Mouse (Mus musculus) urinary bladder, postnatal 4 days (tissue): ENCODE measurements around the gene Dnajb5.

ENCODE experiments used
- DNase-seq, 2 experiments: peaks; one replicate each; pipeline ENCODE4 v3.0.0; 2021 to 2022; ENCODE audit warnings: low spot score in 2 of 2

The Dnajb5 gene

DNA sequence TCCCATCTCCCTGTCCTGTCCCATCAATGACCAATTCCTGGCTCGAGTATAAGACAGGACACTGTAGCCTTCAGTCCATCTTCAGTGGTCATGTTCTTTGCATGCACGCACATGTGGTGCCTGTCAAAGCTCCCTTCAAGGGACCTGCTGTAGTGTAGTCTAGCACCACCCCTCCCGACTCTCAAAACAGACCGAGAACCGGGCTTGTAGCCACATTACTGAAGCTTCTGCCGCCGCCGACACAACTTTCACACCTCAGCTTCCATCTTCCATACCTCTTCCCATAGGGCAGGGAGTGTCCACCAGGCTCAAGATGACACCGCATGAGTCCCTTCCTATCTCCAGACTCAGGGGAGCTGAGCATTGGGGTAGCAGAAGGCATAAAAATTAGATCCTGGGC lies 5.4 kb upstream of the Dnajb5 start:
- no peak for DNase-seq

DNA sequence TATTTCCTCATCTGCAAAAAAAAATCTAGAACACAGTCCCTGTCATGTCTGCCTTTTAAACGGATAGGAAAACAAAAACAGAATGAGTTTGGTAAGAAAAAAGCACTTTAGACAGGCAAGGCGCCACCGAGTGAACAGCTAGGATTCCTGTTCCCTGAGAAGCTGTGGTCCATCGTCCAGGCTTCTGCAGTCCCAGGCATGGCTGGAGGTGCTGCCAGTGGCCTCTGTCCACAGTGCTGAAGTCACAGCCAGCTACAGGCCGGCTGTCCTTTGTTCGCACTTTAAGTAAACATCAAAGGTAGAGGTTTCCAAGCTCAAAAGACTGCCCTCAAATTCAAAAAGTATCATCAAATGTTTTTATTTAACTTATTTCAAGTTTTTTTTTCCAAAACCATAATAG lies 4.6 kb upstream of the Dnajb5 start:
- no peak for DNase-seq

DNA sequence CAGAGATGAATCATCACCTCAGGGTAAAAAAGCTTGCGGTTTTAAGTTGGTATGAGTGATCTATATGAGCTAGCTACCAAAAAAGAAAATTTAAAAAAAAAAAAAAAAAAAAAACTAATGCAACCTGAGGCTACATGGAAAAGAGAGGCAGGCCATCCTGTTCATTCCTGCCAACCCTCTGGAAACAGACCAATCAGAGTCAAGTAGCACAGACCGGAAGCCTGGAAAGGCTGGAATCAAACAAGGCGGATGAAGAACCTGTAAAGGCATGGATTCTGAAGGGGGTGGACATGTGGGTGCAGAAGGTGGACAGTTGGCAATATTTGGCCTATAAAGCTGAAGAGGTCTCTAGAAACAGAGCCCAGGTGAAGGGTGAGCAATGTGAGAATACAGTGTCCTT lies 4.2 kb upstream of the Dnajb5 start:
- no peak for DNase-seq

DNA sequence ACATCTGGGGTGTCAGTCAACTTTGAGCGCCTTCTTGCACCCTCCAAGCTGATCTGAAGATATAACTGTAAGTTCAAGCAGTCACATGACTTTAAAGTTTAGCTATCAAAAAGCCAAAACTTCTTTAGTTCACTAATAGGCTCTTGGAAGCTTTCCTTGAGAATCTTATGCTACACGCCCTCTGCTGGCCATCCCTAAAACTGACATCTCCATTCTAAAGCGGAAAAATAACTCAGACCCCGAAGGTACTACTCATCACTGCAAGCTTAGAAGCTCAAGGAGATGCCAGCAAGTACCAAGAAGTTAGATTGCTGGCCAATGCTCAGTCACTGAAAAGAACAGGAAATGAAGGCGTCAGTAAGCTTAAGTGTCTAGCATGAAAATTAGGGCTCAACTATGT lies 3.7 kb upstream of the Dnajb5 start:
- no peak for DNase-seq

DNA sequence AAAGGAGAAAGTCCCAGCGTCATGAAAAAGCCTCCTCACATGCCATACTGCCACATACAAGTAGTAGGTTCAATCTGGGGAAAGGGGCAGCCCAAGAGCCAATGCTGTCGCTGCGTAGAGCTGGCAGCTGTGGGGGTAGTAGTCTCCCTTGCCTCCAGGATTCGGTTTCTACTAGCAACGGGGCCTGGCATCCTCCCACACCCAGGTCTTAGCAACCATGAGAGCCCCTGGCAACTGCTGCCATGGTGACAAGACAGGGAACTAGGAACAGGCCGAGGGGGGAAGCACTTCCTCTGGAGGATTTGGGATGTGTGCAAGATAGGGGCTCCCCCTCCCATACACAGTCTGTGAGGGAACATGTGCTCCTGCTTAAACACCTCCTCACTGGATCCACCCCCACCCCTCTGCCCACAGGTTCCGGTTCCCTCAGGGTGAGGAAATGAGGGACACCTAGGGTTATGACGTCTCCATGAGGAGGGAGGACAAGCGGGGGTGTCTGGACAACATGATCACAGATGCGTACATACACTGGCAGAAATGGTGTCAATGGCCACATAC lies 2.8 kb upstream of the Dnajb5 start:
- no peak for DNase-seq

DNA sequence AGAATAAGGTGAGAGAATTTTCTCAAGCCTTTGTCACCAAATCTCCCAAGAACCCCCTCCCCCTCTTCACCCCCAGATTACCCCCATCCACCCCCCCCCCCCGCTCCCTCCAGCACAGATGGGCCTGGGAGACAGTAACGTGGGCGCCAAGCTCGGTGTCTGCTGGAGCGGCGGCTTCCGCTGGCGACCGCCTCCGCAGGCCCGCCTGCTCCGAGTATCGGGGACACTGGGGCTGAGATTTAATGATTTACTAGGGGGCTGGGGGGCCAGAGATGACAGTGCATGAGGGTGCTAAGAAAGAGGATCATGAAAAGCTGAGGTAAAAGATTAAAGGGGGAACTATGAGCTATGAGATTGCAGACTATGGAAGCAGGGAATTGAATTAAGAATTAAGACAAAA lies 1.1 kb upstream of the Dnajb5 start:
- DNase-seq = no peak

DNA sequence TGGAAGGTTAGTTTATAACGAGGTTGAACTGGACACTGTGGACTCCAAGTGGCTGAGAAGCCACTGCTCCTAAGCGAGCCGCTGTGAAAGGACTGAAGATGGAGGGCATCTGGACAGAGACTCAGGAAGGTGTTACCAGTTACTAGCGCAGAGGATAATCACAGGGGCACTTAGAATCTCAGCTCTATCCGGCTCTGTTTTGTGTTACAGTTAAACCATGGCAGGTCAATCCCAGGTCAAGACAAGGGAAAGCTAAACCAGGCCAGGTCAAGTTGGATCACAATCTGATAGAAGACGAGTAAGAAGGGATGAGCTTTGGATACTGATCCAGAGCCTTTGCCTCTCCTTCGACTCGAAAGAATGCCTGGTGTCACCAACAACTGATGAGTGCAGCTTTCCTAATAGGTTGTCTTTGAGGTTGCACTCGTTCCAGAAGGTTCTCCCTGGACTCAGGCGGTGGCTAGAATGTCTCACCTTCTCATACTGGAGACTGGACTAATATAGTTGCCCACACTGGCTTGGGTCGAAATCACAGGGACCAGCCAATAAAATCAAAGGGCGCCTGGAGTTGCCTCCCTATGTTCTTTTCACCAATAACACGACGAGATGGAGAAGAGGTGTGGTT lies 451 bp upstream of the Dnajb5 start:
- DNase-seq = no peak

DNA sequence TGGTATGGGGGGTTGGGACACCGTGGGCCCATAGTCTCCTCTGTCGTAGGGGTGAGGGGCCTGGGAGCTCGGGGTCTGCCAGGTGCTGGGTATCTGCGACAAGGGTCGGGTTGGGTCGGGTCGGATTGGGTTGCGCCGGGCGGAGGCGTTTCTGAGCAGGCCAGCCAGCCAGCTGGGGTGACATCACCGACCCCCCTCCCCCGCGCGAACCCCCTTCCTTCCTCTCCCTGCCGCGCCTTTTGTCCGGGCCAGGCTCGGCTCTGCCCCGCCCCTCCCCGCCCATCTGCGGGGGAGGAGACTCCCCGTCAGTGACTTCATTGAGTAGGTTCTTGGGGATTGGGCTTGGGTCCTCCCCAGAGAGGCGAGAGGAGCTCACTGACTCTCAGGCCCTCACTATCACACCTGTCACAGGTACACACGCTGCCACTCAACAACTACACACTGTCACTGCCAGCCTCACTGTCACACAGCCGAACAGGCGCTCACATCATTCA lies 498 bp downstream of the Dnajb5 start:
- peak; percentile 80 to 89 for DNase-seq

DNA sequence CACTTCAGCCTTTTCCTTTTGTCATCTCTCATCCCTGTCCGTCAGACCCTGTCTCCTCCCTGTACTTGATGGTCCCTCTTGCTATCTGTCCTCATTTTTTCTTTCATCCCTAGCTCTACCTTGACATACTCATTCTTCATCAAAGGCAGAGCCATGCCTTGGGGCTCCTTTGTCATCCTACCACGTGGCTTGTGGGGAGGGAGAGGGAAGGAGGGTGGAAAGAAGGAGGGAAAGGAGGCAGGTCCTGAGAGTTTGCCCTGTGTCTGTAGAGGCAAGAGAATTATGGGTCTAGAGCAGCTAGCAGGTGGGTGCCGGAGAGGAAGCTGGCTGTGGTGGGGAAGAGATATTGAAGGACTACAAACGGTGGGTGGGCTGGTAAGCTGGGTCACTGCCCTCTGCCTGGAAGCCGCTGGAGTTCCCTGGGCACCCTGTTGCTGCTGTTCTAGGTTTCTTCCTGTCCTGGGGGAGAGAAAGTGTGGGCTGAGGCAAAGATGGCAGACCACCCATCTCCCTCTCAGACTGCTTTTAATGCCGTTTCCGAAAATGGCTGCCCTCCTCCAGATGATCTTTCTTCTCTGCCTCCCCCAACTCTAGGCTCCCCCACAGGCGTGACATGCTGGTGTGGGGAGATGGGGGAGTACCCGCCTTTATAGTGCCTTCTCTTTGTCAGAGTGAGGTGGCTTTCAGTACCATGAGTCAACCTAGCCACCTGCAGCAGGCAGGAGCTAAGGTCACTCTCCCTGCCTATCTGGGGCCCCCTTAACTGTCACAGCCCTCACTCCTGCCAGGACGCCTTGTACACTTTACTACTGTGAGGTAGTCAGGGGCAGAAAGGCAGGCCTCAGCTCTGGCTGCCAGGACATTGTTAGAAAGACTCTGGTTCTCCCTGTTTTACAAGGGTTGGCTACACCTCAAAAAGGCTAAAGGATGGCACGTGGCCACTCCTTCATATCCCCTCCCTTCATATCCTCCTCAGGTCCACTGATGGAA lies 1.9 kb downstream of the Dnajb5 start:
- no peak for DNase-seq

DNA sequence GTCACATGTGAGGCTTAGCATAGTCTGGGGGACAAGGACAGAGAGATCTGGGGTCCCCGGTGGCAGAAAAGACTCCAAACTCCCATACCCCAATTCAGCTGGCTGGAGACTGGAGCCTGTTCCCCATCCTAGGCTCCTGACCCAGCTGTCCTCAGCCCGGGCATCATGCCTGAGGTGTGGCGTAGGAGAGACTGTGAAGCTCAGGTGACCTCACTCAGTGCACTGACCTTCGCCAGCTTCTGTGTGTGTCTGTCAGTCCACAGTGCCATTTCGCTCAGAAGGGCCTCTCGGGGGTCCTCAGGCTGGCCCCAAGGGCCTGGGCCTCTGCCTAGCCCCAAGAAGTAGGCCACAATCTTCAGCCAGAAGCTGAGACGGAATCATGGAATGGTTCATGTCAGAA lies 2.9 kb downstream of the Dnajb5 start:
- no peak for DNase-seq

DNA sequence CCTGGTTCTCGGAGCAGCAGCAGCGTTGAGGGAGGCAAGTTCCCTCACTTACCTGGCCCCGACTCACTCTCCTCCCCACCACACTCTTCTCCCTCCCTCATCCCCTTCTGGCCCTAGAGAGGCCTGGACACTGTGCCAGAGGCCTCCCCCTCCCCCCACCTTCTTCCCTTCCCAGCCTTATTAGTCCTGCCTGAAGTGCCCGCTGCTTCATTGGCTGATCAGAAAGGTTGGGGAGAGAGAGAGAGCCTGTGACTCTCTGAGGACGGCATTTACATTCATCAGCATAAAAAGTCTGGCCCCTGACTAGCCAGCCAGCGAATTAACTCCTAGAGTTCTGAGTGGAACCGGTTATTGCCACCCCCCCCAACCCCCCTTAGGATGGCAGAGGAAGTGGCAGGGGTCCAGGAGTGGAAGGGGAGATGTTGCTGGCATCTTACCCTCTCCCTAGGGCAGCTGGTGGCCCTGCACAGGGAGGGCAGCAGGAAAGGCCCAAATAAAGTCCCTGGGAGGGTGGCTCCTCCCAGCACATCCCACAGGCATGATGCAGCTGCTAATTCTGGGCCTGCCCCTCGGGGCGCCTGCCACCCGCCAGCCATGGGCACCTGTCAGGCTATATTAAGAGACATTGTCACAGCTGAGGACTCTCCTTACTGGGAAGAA lies 4.0 kb downstream of the Dnajb5 start:
- DNase-seq = no peak

DNA sequence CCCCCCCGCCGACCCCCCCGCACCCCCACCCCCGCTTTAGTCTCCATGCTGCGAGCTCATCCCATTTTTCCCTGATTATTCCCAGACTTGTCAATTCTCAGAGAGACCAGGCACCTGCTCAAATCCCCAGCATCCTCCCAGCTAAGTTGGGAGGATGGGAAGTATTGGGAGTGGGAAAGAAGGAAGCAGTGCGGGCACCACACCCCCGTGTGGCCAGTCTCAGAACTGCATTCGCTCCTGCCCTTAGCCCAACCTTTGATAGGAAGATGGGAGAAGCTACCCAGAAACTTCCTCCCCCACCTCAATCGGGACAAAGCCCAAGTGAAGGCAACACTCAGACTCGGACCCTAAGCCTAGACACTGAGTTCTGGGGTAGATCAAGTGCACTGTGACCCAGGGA lies 4.7 kb downstream of the Dnajb5 start:
- peak in 1 of 2 experiments; percentile 78 for DNase-seq

DNA sequence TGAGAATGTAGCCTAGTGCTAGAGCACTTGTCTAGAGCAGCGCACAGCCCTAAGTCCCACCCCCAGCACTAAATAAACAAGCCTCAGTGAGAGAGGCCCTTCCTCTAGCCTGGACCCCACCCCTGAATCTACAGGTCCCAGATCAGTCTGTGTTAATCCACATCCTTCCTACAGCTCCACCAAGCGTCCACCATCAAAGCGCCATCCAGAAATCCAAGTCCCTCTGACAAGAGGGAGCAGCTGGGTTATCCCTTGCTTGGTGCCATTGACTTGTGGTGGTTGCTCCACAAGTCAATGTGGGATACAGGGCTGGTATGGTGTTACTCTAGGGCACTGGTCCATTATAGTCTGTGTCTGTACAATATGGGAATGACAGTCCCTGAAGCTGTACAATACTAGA lies 5.6 kb downstream of the Dnajb5 start:
- DNase-seq = no peak

DNA sequence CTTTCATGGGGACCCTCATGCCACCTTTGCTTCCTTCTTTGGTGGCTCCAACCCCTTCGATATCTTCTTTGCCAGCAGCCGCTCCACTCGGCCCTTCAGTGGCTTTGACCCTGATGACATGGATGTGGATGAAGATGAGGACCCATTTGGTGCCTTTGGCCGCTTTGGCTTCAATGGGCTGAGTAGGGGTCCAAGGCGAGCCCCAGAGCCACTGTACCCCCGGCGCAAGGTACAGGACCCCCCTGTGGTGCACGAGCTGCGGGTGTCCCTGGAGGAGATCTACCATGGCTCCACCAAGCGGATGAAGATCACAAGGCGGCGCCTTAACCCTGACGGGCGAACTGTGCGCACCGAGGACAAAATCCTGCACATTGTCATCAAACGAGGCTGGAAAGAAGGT lies 7.0 kb downstream of the Dnajb5 start:
- DNase-seq = no peak

DNA sequence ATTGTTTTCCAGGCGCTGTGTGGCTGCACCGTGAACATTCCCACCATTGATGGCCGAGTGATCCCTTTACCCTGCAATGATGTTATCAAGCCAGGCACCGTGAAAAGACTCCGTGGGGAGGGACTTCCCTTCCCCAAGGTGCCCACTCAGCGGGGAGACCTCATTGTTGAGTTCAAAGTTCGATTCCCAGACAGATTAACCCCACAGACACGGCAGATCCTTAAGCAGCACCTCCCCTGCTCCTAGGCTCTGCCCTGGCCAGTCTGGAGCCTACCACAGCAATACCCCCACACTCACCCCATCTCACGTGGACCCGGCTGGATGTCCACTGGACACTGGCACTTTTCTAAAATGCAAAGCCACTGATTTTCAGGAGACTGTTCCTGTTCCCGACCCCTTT lies 7.7 kb downstream of the Dnajb5 start:
- DNase-seq = no peak

DNA sequence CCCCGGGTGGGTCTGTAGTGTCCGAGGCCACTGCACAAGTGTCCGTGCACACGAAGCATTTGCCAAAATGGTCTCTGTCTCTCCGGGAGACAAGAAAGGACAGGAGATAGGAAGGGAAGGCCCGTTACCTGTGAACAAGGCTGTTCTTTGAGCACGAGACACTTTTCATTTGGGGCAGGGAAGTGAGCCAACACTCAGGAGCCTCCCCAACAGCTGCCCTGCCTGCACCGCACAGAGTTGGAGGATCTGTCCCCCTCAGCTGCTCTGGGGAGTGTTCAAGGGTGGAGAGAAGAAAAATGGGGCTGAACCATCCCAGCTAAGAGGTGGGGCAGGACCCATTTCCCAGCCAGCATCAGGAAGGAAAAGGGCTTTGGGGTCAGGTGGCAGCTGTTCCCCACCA lies 8.4 kb downstream of the Dnajb5 start:
- no peak for DNase-seq

DNA sequence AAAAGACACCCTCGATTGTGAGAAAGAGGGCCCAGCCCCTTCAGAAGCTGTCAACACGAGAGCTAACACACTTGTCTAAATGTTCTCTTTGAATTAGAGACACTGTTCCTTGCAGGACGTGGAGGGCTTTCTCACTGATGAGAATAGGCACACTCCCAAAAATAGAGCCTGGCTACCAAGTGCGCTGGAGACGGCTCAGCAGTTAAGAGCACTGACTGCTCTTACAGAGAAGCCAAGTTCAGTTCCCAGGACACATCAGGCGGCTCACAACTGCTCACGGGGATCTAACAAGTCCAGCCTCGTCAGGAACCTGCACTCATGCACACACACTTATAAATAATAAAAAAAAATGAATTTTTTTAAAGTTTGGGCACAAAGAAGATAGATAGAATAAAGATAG lies 9.3 kb downstream of the Dnajb5 start:
- no peak for DNase-seq

DNA sequence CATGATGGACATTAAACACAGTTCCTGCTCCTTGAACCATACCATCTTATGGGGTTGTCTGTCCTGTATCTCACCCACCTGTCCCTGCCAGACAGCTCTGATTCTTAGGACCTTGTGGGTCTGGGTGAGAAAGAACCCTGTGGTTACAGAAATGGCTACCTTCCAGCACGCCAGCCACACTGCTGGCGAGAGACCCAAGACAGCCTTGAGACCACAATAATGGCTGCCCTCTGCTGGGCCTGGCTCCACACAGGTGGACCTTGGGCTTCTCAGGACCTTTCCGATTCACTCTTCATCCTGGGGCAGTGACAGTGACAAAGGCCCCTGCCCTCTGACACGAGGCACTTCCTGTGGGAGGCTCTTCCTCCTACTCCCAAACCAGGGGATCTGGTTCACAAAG lies 9.8 kb downstream of the Dnajb5 start:
- DNase-seq = no peak

DNA sequence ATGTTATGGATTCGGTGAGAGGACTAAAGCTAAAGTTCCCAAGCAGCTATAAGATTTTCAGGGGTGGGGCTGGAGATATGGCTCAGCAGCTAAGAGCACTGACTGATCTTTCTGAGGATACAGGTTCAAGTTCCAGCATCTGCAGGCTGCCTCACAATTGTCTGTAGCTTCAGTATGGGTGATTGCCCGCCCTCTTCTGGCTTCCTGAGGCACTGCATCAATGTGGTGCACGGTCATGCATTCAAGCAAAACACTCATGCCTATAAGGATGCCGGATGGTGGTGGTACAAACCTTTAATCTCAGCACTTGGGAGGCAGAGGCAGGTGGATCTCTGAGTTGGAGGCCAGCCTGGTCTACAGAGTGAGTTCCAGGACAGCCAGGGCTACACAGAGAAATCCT lies 12.0 kb downstream of the Dnajb5 start:
- DNase-seq = no peak

DNA sequence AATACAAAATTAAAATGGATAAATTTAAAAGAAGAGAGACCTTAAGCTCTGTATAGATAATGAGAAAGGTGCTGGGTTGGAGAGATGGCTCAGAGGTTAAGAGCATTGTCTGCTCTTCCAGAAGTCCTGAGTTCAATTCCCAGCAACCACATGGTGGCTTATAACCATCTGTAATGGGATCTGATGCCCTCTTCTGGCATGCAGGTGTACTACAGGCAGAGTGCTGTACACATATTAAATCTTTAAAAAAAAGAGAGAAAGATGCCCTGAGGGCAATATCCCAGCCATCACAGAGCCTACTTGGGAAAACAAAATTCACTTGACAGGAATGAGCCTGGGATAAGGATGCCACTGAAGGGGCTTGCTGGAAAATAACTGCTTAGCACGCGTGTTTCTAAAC lies 13.9 kb downstream of the Dnajb5 start:
- DNase-seq = no peak

DNA sequence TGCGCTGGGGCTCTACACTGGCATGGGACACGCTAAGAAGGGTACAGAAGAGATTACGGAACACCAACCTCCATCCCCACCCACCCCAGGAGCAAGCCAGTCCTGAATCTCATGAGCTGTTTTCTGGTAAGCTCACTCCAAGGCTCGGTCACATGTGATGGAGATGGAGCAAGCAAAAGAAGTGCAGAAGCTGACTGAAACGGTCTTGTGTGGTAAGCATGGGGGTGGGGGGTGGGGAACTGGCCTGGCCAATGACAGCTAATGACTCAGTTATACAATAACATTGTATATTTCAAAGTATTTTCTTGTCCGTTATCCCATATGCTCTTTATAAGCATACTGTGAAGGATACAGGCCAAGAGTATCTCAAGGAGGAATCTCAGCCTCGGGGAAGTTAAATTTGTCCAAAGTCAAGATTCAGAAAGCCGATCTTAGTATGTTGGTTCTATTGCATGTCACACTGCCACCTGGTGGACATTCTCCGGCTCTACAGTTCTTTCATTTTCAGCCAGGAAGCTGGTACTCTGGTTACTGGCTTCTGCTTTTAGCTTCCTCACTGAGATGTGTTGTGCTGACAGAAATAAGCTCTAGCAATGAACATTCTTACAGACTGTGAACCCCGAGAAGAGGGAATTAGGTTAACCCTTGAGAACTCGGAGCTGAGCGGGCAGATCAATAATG lies 15.6 kb downstream of the Dnajb5 start:
- DNase-seq = no peak

DNA sequence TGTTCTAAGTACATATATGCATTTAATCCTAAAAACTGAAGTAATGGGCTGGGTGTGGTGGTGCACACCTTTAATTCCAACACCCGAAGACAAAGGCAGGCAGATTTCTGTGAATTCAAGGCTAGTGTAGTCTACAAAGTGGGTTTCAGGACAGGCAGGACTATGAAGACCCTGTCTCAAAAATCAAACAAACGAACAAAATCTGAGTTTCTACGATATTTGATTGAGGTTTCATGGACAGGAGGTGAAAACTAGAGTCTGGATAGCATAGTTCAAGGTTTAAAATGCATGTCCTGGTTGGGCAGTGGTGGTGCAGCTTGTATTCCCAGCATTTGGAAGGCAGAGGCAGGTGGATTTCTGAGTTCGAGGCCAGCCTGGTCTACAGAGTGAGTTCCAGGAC lies 19.7 kb downstream of the Dnajb5 start, which contains the start of gene 1700022I11Rik:
1700022I11Rik (plus strand) TSS at position 301 of the 400 bp plus-strand sequence.
- no peak for DNase-seq
